Mouse (Mus musculus) myocyte (in vitro differentiated cells): ENCODE data around the gene Eef2k.

Experiments used
- CEBPB ChIP-seq: IDR thresholded peaks from 2 replicates; pipeline ENCODE4 v1.6.1; 2011; ENCODE audit warnings: mild to moderate bottlenecking, moderate library complexity; ENCODE audit not compliant: poor library complexity, insufficient read depth, severe bottlenecking
- E2F4 ChIP-seq: IDR thresholded peaks from one replicate; pipeline ENCODE4 v1.6.1; 2011; ENCODE audit warnings: mild to moderate bottlenecking, control low read depth, moderate library complexity; ENCODE audit not compliant: insufficient read depth
- MAX ChIP-seq: IDR thresholded peaks from one replicate; pipeline ENCODE4 v1.6.1; 2011; ENCODE audit warnings: low read depth, mild to moderate bottlenecking, control low read depth
- MYOD1 ChIP-seq, 3 experiments: IDR thresholded peaks; one replicate each; pipeline ENCODE4 v1.6.1; 2011; ENCODE audit warnings: control low read depth in 2 of 3, low read depth in 2 of 3, mild to moderate bottlenecking in 2 of 3, moderate library complexity in 1 of 3; ENCODE audit not compliant: insufficient read length in 2 of 3, control insufficient read depth in 1 of 3
- MYOG ChIP-seq, 3 experiments: IDR thresholded peaks; one replicate each; pipeline ENCODE4 v1.6.1; 2011; ENCODE audit warnings: control low read depth in 2 of 3, low read depth in 2 of 3, mild to moderate bottlenecking in 2 of 3; ENCODE audit not compliant: insufficient read length in 2 of 3, control insufficient read depth in 1 of 3, insufficient read depth in 1 of 3
- POLR2A ChIP-seq: IDR thresholded peaks from one replicate; pipeline ENCODE4 v1.6.1; 2011; ENCODE audit warnings: low read depth, mild to moderate bottlenecking, control low read depth, moderate library complexity; ENCODE audit not compliant: insufficient read length
- POLR2AphosphoS2 ChIP-seq: IDR thresholded peaks from one replicate; pipeline ENCODE4 v1.6.1; 2011; ENCODE audit warnings: low read depth, control low read depth; ENCODE audit not compliant: insufficient read length
- REST ChIP-seq: IDR thresholded peaks from one replicate; pipeline ENCODE4 v1.6.1; 2011; ENCODE audit warnings: mild to moderate bottlenecking, control low read depth, moderate library complexity; ENCODE audit not compliant: insufficient read depth, insufficient read length
- TCF12 ChIP-seq: IDR thresholded peaks from one replicate; pipeline ENCODE4 v1.6.1; 2011; ENCODE audit warnings: mild to moderate bottlenecking, control low read depth; ENCODE audit not compliant: poor library complexity, insufficient read depth, severe bottlenecking
- USF1 ChIP-seq: IDR thresholded peaks from one replicate; pipeline ENCODE4 v1.6.1; 2011; ENCODE audit warnings: low read depth, mild to moderate bottlenecking, control low read depth, moderate library complexity

DNA sequence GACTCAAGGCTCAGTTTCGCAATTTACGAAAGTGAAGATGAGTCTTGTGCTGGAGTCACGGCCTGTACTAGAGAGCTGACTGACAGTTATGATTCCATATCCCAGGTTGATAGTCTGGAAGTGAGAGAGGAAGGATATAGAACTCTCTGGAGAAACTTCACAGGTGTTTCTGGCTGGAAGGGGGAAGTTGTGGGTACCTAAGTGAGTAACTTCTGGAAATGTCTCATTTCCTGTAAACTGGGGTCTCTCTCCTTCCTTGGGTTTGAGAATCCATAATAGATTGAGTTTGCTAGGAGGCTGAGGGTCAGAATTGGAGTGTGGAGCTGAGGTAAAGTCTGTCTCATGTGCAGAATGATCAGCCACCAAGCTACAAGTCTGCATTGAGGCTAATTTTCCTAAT, 7.5 kb downstream of the Eef2k start:
- no peak for TF ChIP-seq POLR2A
- TF ChIP-seq USF1: no peak
- no peak for TF ChIP-seq E2F4
- TF ChIP-seq MAX: no peak
- TF ChIP-seq POLR2AphosphoS2: no peak
- TF ChIP-seq REST: no peak
- no peak for TF ChIP-seq CEBPB
- TF ChIP-seq MYOG (IDR thresholded peaks at IDR 0.05; ENCODE audit: control insufficient read depth in 1 of 3, insufficient read depth in 1 of 3, insufficient read length in 2 of 3, low read depth in 2 of 3): no peak
- no peak for TF ChIP-seq MYOD1 (IDR thresholded peaks at IDR 0.05; ENCODE audit: control insufficient read depth in 1 of 3, insufficient read length in 2 of 3, low read depth in 2 of 3)
- TF ChIP-seq TCF12: no peak
